ENCODE assay signal across 16 mouse cellular contexts in genomic region chr8:119442970-119443369, GRCm38 (mm10). TPM values are rescaled to one million over a fixed set of nuclear protein-coding genes. Genes with fewer than 3 reads are reported as not detected.
"Had no signal": no experiment of that assay in that cellular context is flagged by ENCODE, and none has a peak within 500 bp of the region (broad histone marks: within the 10 kb centered on the region; RNA-seq: fewer than 3 reads in every experiment).

No protein-coding gene starts in this region.

- DNase-seq: gastrocnemius, postnatal 14 days; gastrocnemius, postnatal 36 days; heart, adult 11 months; heart, adult 2 months; heart, postnatal 14 days; heart, postnatal 36 days; kidney, adult 11 months; kidney, adult 2 months; kidney, adult 9 months; kidney, postnatal 14 days; kidney, postnatal 4 days; liver, embryonic 13.5 days had no signal

RNA-seq across cellular contexts. Expression of gene Necab2, which starts 3.5 kb away (rescaled TPM):
- total RNA-seq: heart, adult 2 months; heart, postnatal 14 days; heart, postnatal 36 days; hematopoietic stem cell, adult 5-6 weeks had no signal

RNA-seq across cellular contexts. Expression of gene Osgin1, which starts 9.0 kb away (rescaled TPM):
- total RNA-seq: hindbrain, postnatal 0 days had no signal

RNA-seq across cellular contexts. Expression of gene Slc38a8, which starts 58.5 kb away (rescaled TPM):
- total RNA-seq: gastrocnemius, adult 18-20 months; gastrocnemius, adult 8-10 months; gastrocnemius, postnatal 14 days; gastrocnemius, postnatal 36 days; heart, adult 2 months; heart, postnatal 14 days; heart, postnatal 36 days; hematopoietic stem cell, adult 5-6 weeks; hindbrain, postnatal 0 days had no signal
